Mouse (Mus musculus) liver, postnatal 0 days (tissue): ENCODE results near the gene Lrrc75b.

ENCODE experiments used
- CTCF ChIP-seq: sonication (generic); IDR thresholded peaks from 2 replicates; pipeline ENCODE4 v1.5.1; 2016; ENCODE audit warnings: antibody characterized with exemption, low read depth
- EP300 ChIP-seq: IDR thresholded peaks from 2 replicates; pipeline ENCODE4 v1.6.1; 2016; ENCODE audit warnings: antibody characterized with exemption, low read depth, mild to moderate bottlenecking

DNA sequence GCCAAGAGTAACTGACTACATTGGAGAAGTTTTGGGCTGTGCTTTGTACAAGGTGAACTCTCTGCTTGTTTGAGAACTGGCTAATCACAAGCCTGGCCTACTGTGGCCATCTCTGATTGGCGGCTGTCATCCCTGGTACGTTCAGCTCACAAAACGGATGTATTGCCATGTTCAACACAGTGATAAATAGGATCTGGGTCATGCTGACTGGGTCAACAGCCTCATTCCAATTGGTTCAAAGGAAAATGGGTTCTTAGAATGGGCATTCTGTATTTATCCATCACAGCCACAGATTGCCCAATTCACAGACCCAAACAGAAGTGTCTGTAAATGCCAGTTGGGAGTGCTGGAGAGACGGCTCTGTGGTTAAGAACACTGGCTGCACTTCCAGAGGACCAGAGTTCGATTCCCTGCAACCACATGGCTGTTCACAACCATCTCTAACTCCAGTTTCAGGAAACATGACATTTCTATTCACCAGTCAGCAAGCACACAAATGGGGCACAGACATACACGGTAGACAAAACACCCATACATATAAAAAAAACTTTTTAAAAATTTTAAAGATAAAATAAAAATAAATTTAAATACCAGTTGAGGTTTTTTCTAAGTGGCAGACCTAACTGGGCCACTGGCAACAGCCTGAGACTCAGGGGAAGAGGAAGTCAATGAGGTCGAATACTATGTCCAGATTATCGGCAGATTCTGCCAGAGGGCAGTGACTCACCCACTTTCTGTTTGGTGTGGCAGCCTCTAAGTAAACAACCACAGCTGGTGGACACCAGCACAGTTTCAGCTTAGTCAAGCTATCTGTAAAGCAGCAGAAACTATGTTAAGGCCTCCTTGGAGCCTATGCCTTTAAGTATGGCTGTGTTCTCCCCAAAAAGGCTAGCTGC lies 55.6 kb downstream of the Lrrc75b start:
- no peak for TF ChIP-seq CTCF
- 0 out of 2 replicates have a peak, but pooled peaks have one; percentile 42 for TF ChIP-seq EP300
